ENCODE assay signal across 8 mouse cellular contexts in genomic region chr19:56396227-56396626, GRCm38 (mm10). TPM values are rescaled to one million over a fixed set of nuclear protein-coding genes. Genes with fewer than 3 reads are reported as not detected.
DNase-seq lines count a peak whose midpoint lies in the region; ATAC-seq and TF ChIP-seq lines count a peak whose summit lies in the region.

No protein-coding gene starts in this region.

- TF ChIP-seq CTCF in heart, postnatal 0 days (IDR thresholded peaks at IDR 0.05; ENCODE audit: low read depth): no peak

- peak overlapping the region; percentile 82 for H3K4me2 ChIP-seq in heart, postnatal 0 days (ENCODE audit: low read depth, low read length)

- DNase-seq in heart, adult 11 months: peak; percentile 83
- no peak for DNase-seq in heart, adult 8-10 months (ENCODE audit: low spot score)
- DNase-seq in heart, postnatal 0 days (ENCODE audit: low spot score): no peak
- DNase-seq in right cerebral cortex, postnatal 4 days: no peak
- DNase-seq in adrenal gland, postnatal 14 days: no peak
- no peak for DNase-seq in layer of hippocampus, adult 8-10 months (ENCODE audit: low spot score in 2 of 2)

- no peaks in the 10 kb centered on the region for H3K9me3 ChIP-seq in heart, postnatal 0 days (replicated peaks; ENCODE audit: control insufficient read depth, low read length)
- no peaks in the 10 kb centered on the region for H3K9me3 ChIP-seq in megakaryocyte, embryonic 14.5 days

- H3K4me1 ChIP-seq in heart, postnatal 0 days (ENCODE audit: control insufficient read depth, insufficient read depth): peaks cover 29% of the 10 kb centered on the region
- H3K4me1 ChIP-seq in megakaryocyte, embryonic 14.5 days: peaks cover 93% of the 10 kb centered on the region

- H3K27me3 ChIP-seq in heart, postnatal 0 days (ENCODE audit: control insufficient read depth, insufficient read depth, low read length): no peaks in the 10 kb centered on the region
- no peaks in the 10 kb centered on the region for H3K27me3 ChIP-seq in megakaryocyte, embryonic 14.5 days (replicated peaks)

- ATAC-seq in CD4-positive, CD25-positive, alpha-beta regulatory T cell, adult 4 months: peak; percentile 13
- no peak for ATAC-seq in heart, postnatal 0 days (ENCODE audit: insufficient read depth, low read depth)

- H3K9ac ChIP-seq in heart, postnatal 0 days (replicated peaks; ENCODE audit: low read depth, low read length): peak overlapping the region; percentile 89

- H3K36me3 ChIP-seq in heart, postnatal 0 days (replicated peaks; ENCODE audit: control insufficient read depth, insufficient read depth, low read length): no peaks in the 10 kb centered on the region
- H3K36me3 ChIP-seq in megakaryocyte, embryonic 14.5 days (replicated peaks; ENCODE audit: low read length): peaks cover 13% of the 10 kb centered on the region

- TF ChIP-seq EP300 in heart, postnatal 0 days (IDR thresholded peaks at IDR 0.05; ENCODE audit: low read depth): no peak

- peak overlapping the region; percentile 85 for H3K4me3 ChIP-seq in heart, postnatal 0 days (ENCODE audit: low read depth, low read length)
- peak overlapping the region; percentile 96 for H3K4me3 ChIP-seq in megakaryocyte, embryonic 14.5 days (replicated peaks)

- WGBS in heart, postnatal 0 days: 43% methylated on average over 12 of the region's 12 CpGs

- H3K27ac ChIP-seq in heart, postnatal 0 days (ENCODE audit: low read depth): peak overlapping the region; percentile 95; the same call in 1 of the 2 replicates

RNA-seq across cellular contexts. Expression of gene Casp7, which starts 0.7 kb away (rescaled TPM):
- 10 to 100 TPM; 11.0 to 13.7 (median 12.3) TPM for total RNA-seq in heart, adult 8-10 months (2022)
- polyA plus RNA-seq in CD4-positive, CD25-positive, alpha-beta regulatory T cell, adult 4 months (2017; shearing (Covaris generic)): 10 to 100 TPM; 32.7 to 45.4 TPM
- 33.1 and 33.2 TPM in 2 replicates for total RNA-seq in heart, postnatal 0 days (2014; rRNA removed; ENCODE audit: low replicate concordance)
- polyA plus RNA-seq in heart, postnatal 0 days (2015; fragmentation: Nextera tagmentation; extraction: Ambion mirVana): 22.5 and 27.0 TPM in 2 replicates
- 2.5 and 2.6 TPM in 2 replicates for polyA plus RNA-seq in megakaryocyte, embryonic 14.5 days (2012; ENCODE audit: insufficient read depth, low replicate concordance)
- 13.7 and 15.7 TPM in 2 replicates for total RNA-seq in adrenal gland, postnatal 14 days (2021)
- 1 to 10 TPM; 2.0 to 5.0 (median 3.6) TPM for total RNA-seq in layer of hippocampus, adult 8-10 months (2022)

RNA-seq across cellular contexts. Expression of gene Nrap, which starts 6.4 kb away (rescaled TPM):
- 100 to 1,000 TPM; 392 to 561 (median 511) TPM for total RNA-seq in heart, adult 8-10 months (2022)
- under 1 TPM in 1 of 2 experiments, not detected in 1; 0.15 TPM for polyA plus RNA-seq in CD4-positive, CD25-positive, alpha-beta regulatory T cell, adult 4 months (2017; shearing (Covaris generic))
- total RNA-seq in heart, postnatal 0 days (2014; rRNA removed; ENCODE audit: low replicate concordance): 163 and 207 TPM in 2 replicates
- polyA plus RNA-seq in heart, postnatal 0 days (2015; fragmentation: Nextera tagmentation; extraction: Ambion mirVana): 52.9 and 60.1 TPM in 2 replicates
- not detected in 2 replicates for polyA plus RNA-seq in megakaryocyte, embryonic 14.5 days (2012; ENCODE audit: insufficient read depth, low replicate concordance)
- 0.11 TPM in 2 replicates for total RNA-seq in adrenal gland, postnatal 14 days (2021)
- total RNA-seq in layer of hippocampus, adult 8-10 months (2022): under 1 TPM; 0.12 to 0.25 (median 0.23) TPM

Comparison
In these comparisons a context has a peak if more than half of its experiments do, and no peak if none do; other contexts are left out.
1. RNA of gene Nrap, which starts 6.4 kb away (total RNA-seq): 392 to 561 TPM in heart, adult 8-10 months and 163 to 207 TPM in heart, postnatal 0 days; 0.12 to 0.25 TPM in layer of hippocampus, adult 8-10 months and 0.11 TPM in adrenal gland, postnatal 14 days; every median in the first group is over 100 times any median in the second.